Mouse (Mus musculus) small intestine, adult 10 weeks (tissue): ENCODE results near the gene Gm13279. TPM values are rescaled to one million over a fixed set of nuclear protein-coding genes. Genes with fewer than 3 reads are reported as not detected.

Source experiments
- polyA plus RNA-seq: library from polyadenylated mRNA; stranded (reverse); fragments of 350-450 nt; fragmentation: Illumina TruSeq; extraction: RNeasy Lipid Tissue Mini Kit (QIAGEN cat#74804); gene quantifications from one replicate; pipeline ENCODE4 v1.2.3, GENCODE M21; 2014; ENCODE audit warnings: low replicate concordance

The Gm13279 gene
- polyA plus RNA-seq, 1 experiment from 2014 or later, result not detected

Other genes with a start within 250 kb of the Gm13279 start
- not detected for gene Ifna15, start 239.2 kb upstream of the Gm13279 start, polyA plus RNA-seq
- gene Ifna14, start 225.6 kb upstream of the Gm13279 start, polyA plus RNA-seq, result not detected
- not detected for gene Ifna9, start 205.0 kb upstream of the Gm13279 start, polyA plus RNA-seq
- gene Ifna12, start 194.0 kb upstream of the Gm13279 start, polyA plus RNA-seq, result not detected
- not detected for gene C87499, start 163.0 kb upstream of the Gm13279 start, polyA plus RNA-seq
- gene Ifna13, start 152.9 kb upstream of the Gm13279 start, polyA plus RNA-seq, result not detected
- gene Ifna16, start 120.5 kb upstream of the Gm13279 start, polyA plus RNA-seq, result not detected
- not detected for gene Ifna2, start 113.5 kb upstream of the Gm13279 start, polyA plus RNA-seq
- not detected for gene Ifnab, start 106.0 kb upstream of the Gm13279 start, polyA plus RNA-seq
- gene Gm26566, start 75.6 kb upstream of the Gm13279 start, polyA plus RNA-seq, result not detected
- 117 TPM for gene Klhl9, start 74.9 kb upstream of the Gm13279 start, polyA plus RNA-seq
- gene Gm13271, start 42.5 kb upstream of the Gm13279 start, polyA plus RNA-seq, result not detected
- not detected for gene Gm13283, start 37.3 kb upstream of the Gm13279 start, polyA plus RNA-seq
- not detected for gene Gm13290, start 23.6 kb upstream of the Gm13279 start, polyA plus RNA-seq
- not detected for gene Gm13289, start 20.5 kb upstream of the Gm13279 start, polyA plus RNA-seq
- not detected for gene Gm13272, start 17.5 kb upstream of the Gm13279 start, polyA plus RNA-seq
- not detected for gene Ifnz, start 15.3 kb upstream of the Gm13279 start, polyA plus RNA-seq
- not detected for gene Gm13276, start 11.7 kb upstream of the Gm13279 start, polyA plus RNA-seq
- not detected for gene Gm13277, start 8.8 kb upstream of the Gm13279 start, polyA plus RNA-seq
- not detected for gene Gm13278, start 5.8 kb upstream of the Gm13279 start, polyA plus RNA-seq
- not detected for gene Gm13275, start 2.9 kb upstream of the Gm13279 start, polyA plus RNA-seq
- gene Gm13285, start 2.3 kb downstream of the Gm13279 start, polyA plus RNA-seq, result not detected
- not detected for gene Gm13287, start 5.9 kb downstream of the Gm13279 start, polyA plus RNA-seq
- gene Gm13288, start 8.1 kb downstream of the Gm13279 start, polyA plus RNA-seq, result not detected
- gene Ifna7, start 18.8 kb downstream of the Gm13279 start, polyA plus RNA-seq, result not detected
- not detected for gene Ifna11, start 22.6 kb downstream of the Gm13279 start, polyA plus RNA-seq
- not detected for gene Ifna6, start 30.0 kb downstream of the Gm13279 start, polyA plus RNA-seq
- gene Ifna5, start 38.1 kb downstream of the Gm13279 start, polyA plus RNA-seq, result not detected
- not detected for gene Ifna4, start 44.5 kb downstream of the Gm13279 start, polyA plus RNA-seq
- not detected for gene Ifna1, start 52.7 kb downstream of the Gm13279 start, polyA plus RNA-seq
- gene Ifne, start 82.8 kb downstream of the Gm13279 start, polyA plus RNA-seq, result not detected